Mouse (Mus musculus) midbrain, postnatal 0 days (tissue): Measurements from ENCODE around the gene Il18. TPM values are rescaled to one million over a fixed set of nuclear protein-coding genes. Genes with fewer than 3 reads are reported as not detected.
"Not testable (repeated sequence)": the region's sequence is repeated elsewhere in the genome, so short reads cannot be mapped to it uniquely, and the experiment has no call there.

Experiments
- ATAC-seq: fragments of 200-750 bp; cut with Nextera tagmentation; 2 replicates; pipeline ENCODE4 v1.8.0; 2017; ENCODE audit warnings: moderate number of reproducible peaks, mild to moderate bottlenecking, moderate TSS enrichment, moderate library complexity; ENCODE audit not compliant: low FRiP score
- DNase-seq: peaks from one replicate; pipeline ENCODE4 v3.0.0-alpha.2; 2015; ENCODE audit warnings: low spot score
- H3K27ac ChIP-seq: fragments of 300-500 bp; sonication (generic); 2 replicates; pipeline ENCODE4 v1.5.1; 2014; ENCODE audit warnings: low read depth, mild to moderate bottlenecking, low read length, mixed read lengths
- H3K27me3 ChIP-seq: fragments of 300-500 bp; sonication (generic); 2 replicates; pipeline ENCODE4 v1.6.1; 2014; ENCODE audit warnings: low read length, control low read depth, mixed read lengths; ENCODE audit not compliant: insufficient read depth
- H3K36me3 ChIP-seq: fragments of 300-500 bp; sonication (generic); 2 replicates; pipeline ENCODE4 v1.6.1; 2014; ENCODE audit warnings: low read length, control low read depth, mixed read lengths; ENCODE audit not compliant: insufficient read depth
- H3K4me1 ChIP-seq: fragments of 300-500 bp; sonication (generic); 2 replicates; pipeline ENCODE4 v1.6.1; 2014; ENCODE audit warnings: mild to moderate bottlenecking, control low read depth, antibody characterized with exemption, low read length, mixed read lengths; ENCODE audit not compliant: insufficient read depth
- H3K4me2 ChIP-seq: fragments of 300-500 bp; sonication (generic); 2 replicates; pipeline ENCODE4 v1.6.1; 2014; ENCODE audit warnings: low read depth, mild to moderate bottlenecking, low read length, mixed read lengths; ENCODE audit not compliant: poor library complexity, severe bottlenecking
- H3K4me3 ChIP-seq: fragments of 300-500 bp; sonication (generic); 2 replicates; pipeline ENCODE4 v1.5.1; 2014; ENCODE audit warnings: low read depth, mild to moderate bottlenecking, low read length, moderate library complexity
- H3K9ac ChIP-seq: fragments of 300-500 bp; sonication (generic); replicated peaks from 2 replicates; pipeline ENCODE4 v1.6.1; 2014; ENCODE audit warnings: mild to moderate bottlenecking, low read length, moderate library complexity, mixed read lengths; ENCODE audit not compliant: poor library complexity, severe bottlenecking
- H3K9me3 ChIP-seq: fragments of 300-500 bp; sonication (generic); 2 replicates; pipeline ENCODE4 v1.6.1; 2016; ENCODE audit warnings: low read length, control low read depth
- CTCF ChIP-seq: IDR thresholded peaks from 2 replicates; pipeline ENCODE4 v1.5.1; 2016; ENCODE audit warnings: antibody characterized with exemption, mild to moderate bottlenecking
- WGBS: fragments of 180-500 bp; shearing (Covaris S2); extraction: QIAGEN DNeasy Blood & Tissue Kit; methylation state at CpG from one replicate; pipeline ENCODE4 v1.1.7; 2014; 5-methylcytosine and 5-hydroxymethylcytosine counted together
- polyA plus RNA-seq: library from polyadenylated mRNA; unstranded; fragments of >200 nt; fragmentation: Nextera tagmentation; extraction: Ambion mirVana; gene quantifications from 2 replicates; pipeline ENCODE4 v1.2.1, GENCODE M21; 2015
- total RNA-seq: library from RNA; depleted of rRNA; stranded (reverse); fragments of >200 nt; gene quantifications from 2 replicates; pipeline ENCODE4 v1.2.3, GENCODE M21; 2014; rRNA removed

Gene Il18
- total and polyA plus RNA-seq, 2 experiments from 2014 or later, result 18.2 to 37.8 TPM

DNA sequence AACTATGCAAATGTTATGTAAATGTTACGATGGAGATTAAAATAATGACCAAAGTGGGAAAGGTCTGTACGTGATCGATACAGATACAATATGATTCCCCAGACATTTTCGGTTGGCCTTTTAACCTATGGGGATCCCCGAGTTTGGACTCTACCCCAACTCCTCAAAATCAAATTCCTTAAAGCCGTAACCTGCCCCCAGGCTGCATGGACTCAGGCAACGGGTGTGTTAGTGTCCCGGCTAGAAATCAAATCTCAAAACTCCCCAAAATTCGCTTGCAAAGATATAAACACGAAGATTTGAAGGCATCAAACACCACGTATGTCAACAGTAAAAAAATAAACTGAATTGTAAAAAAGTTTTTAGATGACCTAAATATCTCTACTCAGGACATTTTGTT, 61.5 kb downstream of the Il18 start:
- Histone ChIP-seq H3K9ac (peak overlapping the region; percentile 84), H3K4me1 (peaks cover 6% of the 10 kb centered on the region; the same call in 1 of the 2 replicates), H3K27me3 (no peaks in the 10 kb centered on the region), H3K4me3 (peak overlapping the region; percentile 79), H3K36me3 (peaks cover 23% of the 10 kb centered on the region; the same call in 1 of the 2 replicates), H3K4me2 (peak overlapping the region; percentile 69), H3K27ac (peak overlapping the region; percentile 97; the same call in 1 of the 2 replicates), H3K9me3 (no peaks in the 10 kb centered on the region)
- no peak for TF ChIP-seq CTCF
- no peak for DNase-seq
- no peak for ATAC-seq
- WGBS, result 38% methylated on average over 11 of the region's 11 CpGs

DNA sequence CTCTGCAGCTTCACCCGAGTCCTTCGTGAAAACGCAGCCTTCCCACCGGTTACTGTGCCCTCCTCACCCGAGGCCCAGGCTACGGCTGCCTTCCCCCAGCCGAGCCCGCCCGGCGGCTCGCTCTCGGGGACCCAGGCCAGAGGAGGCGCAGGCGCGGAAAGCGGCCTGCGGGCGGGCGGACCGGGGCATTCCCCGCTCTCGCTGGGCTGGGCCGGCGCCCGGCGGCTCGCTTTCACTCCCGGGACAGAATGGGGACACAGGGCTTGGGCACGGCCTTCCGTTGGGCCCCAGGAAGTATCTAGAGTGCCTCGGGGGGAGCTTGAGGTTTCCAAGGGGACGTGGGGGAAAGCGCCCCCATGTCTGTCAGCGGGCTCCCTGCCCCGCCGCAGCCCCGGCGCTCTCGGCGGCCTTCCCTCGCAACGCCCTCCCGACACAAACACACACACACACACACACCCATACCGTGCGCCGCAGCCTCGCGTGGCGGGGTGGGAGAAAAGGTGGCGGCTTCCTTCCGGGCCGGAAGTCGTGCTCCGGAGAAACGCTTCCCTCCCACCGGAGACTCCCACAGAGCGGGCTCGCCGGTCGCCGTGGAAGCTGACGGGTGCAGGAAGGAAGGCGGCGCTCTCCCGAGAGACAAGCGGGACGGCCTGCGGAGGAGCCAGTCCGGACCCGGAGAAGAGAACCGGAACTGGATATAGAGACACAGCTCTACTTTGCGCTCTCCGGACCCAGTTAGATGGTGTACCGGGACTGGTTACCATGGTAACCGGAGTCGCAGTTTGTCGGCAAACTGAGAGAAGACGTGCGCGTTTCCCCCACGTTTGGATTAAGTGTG, 62.4 kb downstream of the Il18 start, which contains the start of the genes Pih1d2 and Nkapd1:
TSS of gene Pih1d2 (plus strand) at position 556 of the 838 bp plus-strand sequence.
TSS of gene Nkapd1 (minus strand) at position 699 of the 838 bp plus-strand sequence.
- Histone ChIP-seq H3K4me3 (peak within 1 kb of the TSS; percentile 79), H3K27ac (peak within 1 kb of the TSS; percentile 97), H3K36me3 (peaks cover 21% of the 10 kb centered on the region; the same call in 1 of the 2 replicates), H3K9ac (peak within 1 kb of the TSS; percentile 84), H3K4me2 (peak within 1 kb of the TSS; percentile 69), H3K27me3 (no peaks in the 10 kb centered on the region), H3K9me3 (no peaks in the 10 kb centered on the region), H3K4me1 (peaks cover 6% of the 10 kb centered on the region; the same call in 1 of the 2 replicates)
- peak; percentile 93 for ATAC-seq
- peak; percentile 93 for DNase-seq
- TF ChIP-seq CTCF, result peak; percentile 33; the same call in 1 of the 2 replicates
- under 1% methylated on average over 80 of the region's 81 CpGs for WGBS

GRCm38 (mm10) chr9:50617794-50618330, 63.2 kb downstream of the Il18 start:
- Histone ChIP-seq H3K4me2 (peak overlapping the region; percentile 69), H3K4me3 (peak overlapping the region; percentile 79), H3K36me3 (peaks cover 18% of the 10 kb centered on the region; the same call in 1 of the 2 replicates), H3K4me1 (peaks cover 6% of the 10 kb centered on the region; the same call in 1 of the 2 replicates), H3K9ac (no peak overlapping the region), H3K27me3 (no peaks in the 10 kb centered on the region), H3K9me3 (no peaks in the 10 kb centered on the region), H3K27ac (no peak overlapping the region)
- 69% methylated on average over 9 of the region's 9 CpGs for WGBS
- DNase-seq, result no peak
- TF ChIP-seq CTCF, result no peak
- ATAC-seq, result no peak

DNA sequence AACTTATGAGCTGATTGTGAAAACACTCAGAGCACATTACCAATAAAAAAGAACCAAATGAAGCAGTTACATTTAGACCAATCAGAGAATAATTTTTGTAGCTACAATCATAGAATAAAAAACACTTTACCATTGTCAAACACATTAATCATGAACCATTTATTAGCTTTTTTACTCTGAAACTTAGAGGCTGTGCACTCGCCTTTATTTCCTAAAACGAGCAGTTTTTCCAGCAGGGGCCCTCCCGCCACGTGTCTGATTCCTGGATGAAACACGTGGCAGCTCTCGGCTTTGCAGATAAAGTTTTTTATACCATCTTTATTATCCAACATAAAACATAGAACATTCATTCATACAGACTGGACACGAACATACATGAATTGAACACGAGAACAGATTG, 76.3 kb downstream of the Il18 start:
- not testable (repeated sequence) for H3K4me1 ChIP-seq, H3K4me2 ChIP-seq, H3K4me3 ChIP-seq, H3K9ac ChIP-seq, DNase-seq, H3K27ac ChIP-seq, H3K36me3 ChIP-seq, H3K9me3 ChIP-seq, ATAC-seq, H3K27me3 ChIP-seq
- WGBS, result 94% methylated on average over 6 of the region's 8 CpGs

Other genes starting within 250 kb of the Il18 start
- 111 and 114 TPM in 2 replicates for gene Rpl10-ps3, start 209.9 kb upstream of the Il18 start, total RNA-seq
- gene Rpl10-ps3, start 209.9 kb upstream of the Il18 start, polyA plus RNA-seq, result 88.1 and 95.5 TPM in 2 replicates
- gene Plet1, start 60.3 kb upstream of the Il18 start, total RNA-seq, result 0.33 TPM in 1 of 2 replicates, not detected in the other
- gene Plet1, start 60.3 kb upstream of the Il18 start, polyA plus RNA-seq, result 0.52 and 0.80 TPM in 2 replicates
- 76.6 and 82.3 TPM in 2 replicates for gene Pts, start 26.1 kb upstream of the Il18 start, total RNA-seq
- 116 and 119 TPM in 2 replicates for gene Pts, start 26.1 kb upstream of the Il18 start, polyA plus RNA-seq
- 0.14 and 0.49 TPM in 2 replicates for gene Bco2, start 354 bp downstream of the Il18 start, total RNA-seq
- 0.42 and 0.48 TPM in 2 replicates for gene Bco2, start 354 bp downstream of the Il18 start, polyA plus RNA-seq
- gene Tex12, start 6.5 kb downstream of the Il18 start, total RNA-seq, result not detected in 2 replicates
- not detected in 2 replicates for gene Tex12, start 6.5 kb downstream of the Il18 start, polyA plus RNA-seq
- gene Sdhd, start 49.0 kb downstream of the Il18 start, total RNA-seq, result 189 and 214 TPM in 2 replicates
- 308 and 333 TPM in 2 replicates for gene Sdhd, start 49.0 kb downstream of the Il18 start, polyA plus RNA-seq
- 185 and 193 TPM in 2 replicates for gene Timm8b, start 49.1 kb downstream of the Il18 start, total RNA-seq
- gene Timm8b, start 49.1 kb downstream of the Il18 start, polyA plus RNA-seq, result 404 and 419 TPM in 2 replicates
- 1.3 and 15.0 TPM in 2 replicates for gene Pih1d2, start 62.5 kb downstream of the Il18 start, total RNA-seq
- 3.3 and 6.1 TPM in 2 replicates for gene Pih1d2, start 62.5 kb downstream of the Il18 start, polyA plus RNA-seq
- gene Nkapd1, start 62.6 kb downstream of the Il18 start, total RNA-seq, result 10.9 and 19.3 TPM in 2 replicates
- 18.7 and 22.5 TPM in 2 replicates for gene Nkapd1, start 62.6 kb downstream of the Il18 start, polyA plus RNA-seq
- gene Dlat, start 105.0 kb downstream of the Il18 start, total RNA-seq, result 67.4 and 70.3 TPM in 2 replicates
- 58.7 and 59.1 TPM in 2 replicates for gene Dlat, start 105.0 kb downstream of the Il18 start, polyA plus RNA-seq
- 33.3 and 52.6 TPM in 2 replicates for gene Dixdc1, start 184.7 kb downstream of the Il18 start, total RNA-seq
- gene Dixdc1, start 184.7 kb downstream of the Il18 start, polyA plus RNA-seq, result 26.1 and 28.6 TPM in 2 replicates
- gene 2310030G06Rik, start 191.7 kb downstream of the Il18 start, total RNA-seq, result 1.3 and 1.5 TPM in 2 replicates
- 2.9 and 3.3 TPM in 2 replicates for gene 2310030G06Rik, start 191.7 kb downstream of the Il18 start, polyA plus RNA-seq
- gene Cryab, start 196.5 kb downstream of the Il18 start, total RNA-seq, result 6.2 and 11.3 TPM in 2 replicates
- gene Cryab, start 196.5 kb downstream of the Il18 start, polyA plus RNA-seq, result 18.7 and 19.7 TPM in 2 replicates
- 1.1 and 5.2 TPM in 2 replicates for gene Hspb2, start 197.5 kb downstream of the Il18 start, total RNA-seq
- gene Hspb2, start 197.5 kb downstream of the Il18 start, polyA plus RNA-seq, result 2.5 and 2.6 TPM in 2 replicates
- 9.7 and 14.1 TPM in 2 replicates for gene Fdxacb1, start 213.4 kb downstream of the Il18 start, total RNA-seq
- gene Fdxacb1, start 213.4 kb downstream of the Il18 start, polyA plus RNA-seq, result 9.2 and 13.1 TPM in 2 replicates
- gene Alg9, start 220.2 kb downstream of the Il18 start, total RNA-seq, result 97.6 and 106 TPM in 2 replicates
- 51.4 and 57.3 TPM in 2 replicates for gene Alg9, start 220.2 kb downstream of the Il18 start, polyA plus RNA-seq
- gene 1110032A03Rik, start 220.7 kb downstream of the Il18 start, total RNA-seq, result 29.0 and 33.0 TPM in 2 replicates
- gene 1110032A03Rik, start 220.7 kb downstream of the Il18 start, polyA plus RNA-seq, result 59.6 and 60.7 TPM in 2 replicates